Mouse (Mus musculus): Measurements from ENCODE around the gene Fam13c.

- TF ChIP-seq CTCF (IDR thresholded peaks at IDR 0.05; ENCODE audit: low read depth, low read length), result no peak
- TF ChIP-seq GATA1 (IDR thresholded peaks at IDR 0.05; ENCODE audit: borderline replicate concordance, low read length), result no peak
- TF ChIP-seq GATA2 (IDR thresholded peaks at IDR 0.05; ENCODE audit: borderline replicate concordance, low read depth, low read length), result no peak
- TF ChIP-seq TAL1 (conservative IDR thresholded peaks at IDR 0.05; ENCODE audit: low read depth, low read length), result no peak
Observed at GRCm38 (mm10) chr10:70398224-70398623, 42.1 kb upstream of the Fam13c start.

All from G1E (cell line).